Mouse (Mus musculus) liver, embryonic 13.5 days (tissue): ENCODE results near the gene Cyb5r4. TPM values are rescaled to one million over a fixed set of nuclear protein-coding genes. Genes with fewer than 3 reads are reported as not detected.
"Not testable (repeated sequence)": the region's sequence is repeated elsewhere in the genome, so short reads cannot be mapped to it uniquely, and the experiment has no call there.

Experiments used
- ATAC-seq: fragments of 200-750 bp; cut with Nextera tagmentation; 2 replicates; pipeline ENCODE4 v1.8.0; 2017; ENCODE audit warnings: low read depth, mild to moderate bottlenecking, moderate number of reproducible peaks, moderate library complexity
- DNase-seq: peaks from one replicate; pipeline ENCODE4 v3.0.0; 2022
- H3K27ac ChIP-seq: fragments of 300-500 bp; sonication (generic); 2 replicates; pipeline ENCODE4 v1.5.1; 2015; ENCODE audit warnings: moderate library complexity, mild to moderate bottlenecking, inconsistent platforms
- H3K27me3 ChIP-seq: fragments of 300-500 bp; sonication (generic); 2 replicates; pipeline ENCODE4 v1.6.1; 2015; ENCODE audit warnings: mild to moderate bottlenecking, inconsistent platforms
- H3K36me3 ChIP-seq: fragments of 300-500 bp; sonication (generic); 2 replicates; pipeline ENCODE4 v1.6.1; 2015; ENCODE audit warnings: mild to moderate bottlenecking, inconsistent platforms
- H3K4me1 ChIP-seq: fragments of 300-500 bp; sonication (generic); replicated peaks from 2 replicates; pipeline ENCODE4 v1.6.1; 2015; ENCODE audit warnings: inconsistent platforms
- H3K4me2 ChIP-seq: fragments of 300-500 bp; sonication (generic); 2 replicates; pipeline ENCODE4 v1.6.1; 2015; ENCODE audit warnings: inconsistent platforms, mild to moderate bottlenecking, moderate library complexity
- H3K4me3 ChIP-seq: fragments of 300-500 bp; sonication (generic); replicated peaks from 2 replicates; pipeline ENCODE4 v1.5.1; 2015; ENCODE audit warnings: mild to moderate bottlenecking, inconsistent platforms
- H3K9ac ChIP-seq: fragments of 300-500 bp; sonication (generic); 2 replicates; pipeline ENCODE4 v1.6.1; 2015; ENCODE audit warnings: mild to moderate bottlenecking, inconsistent platforms
- H3K9me3 ChIP-seq: fragments of 300-500 bp; sonication (generic); replicated peaks from 2 replicates; pipeline ENCODE4 v1.6.1; 2016; ENCODE audit warnings: inconsistent platforms
- WGBS: fragments of 180-500 bp; shearing (Covaris S2); methylation state at CpG from one replicate; pipeline ENCODE4 v1.1.7; 2015; ENCODE audit not compliant: insufficient replicate concordance; 5-methylcytosine and 5-hydroxymethylcytosine counted together
- polyA plus RNA-seq: library from polyadenylated mRNA; unstranded; fragments of >200 nt; fragmentation: Nextera tagmentation; extraction: Ambion mirVana; gene quantifications from 2 replicates; pipeline ENCODE4 v1.2.1, GENCODE M21; 2015

The Cyb5r4 gene
- polyA plus RNA-seq, 1 experiment from 2014 or later = 45.0 TPM

DNA sequence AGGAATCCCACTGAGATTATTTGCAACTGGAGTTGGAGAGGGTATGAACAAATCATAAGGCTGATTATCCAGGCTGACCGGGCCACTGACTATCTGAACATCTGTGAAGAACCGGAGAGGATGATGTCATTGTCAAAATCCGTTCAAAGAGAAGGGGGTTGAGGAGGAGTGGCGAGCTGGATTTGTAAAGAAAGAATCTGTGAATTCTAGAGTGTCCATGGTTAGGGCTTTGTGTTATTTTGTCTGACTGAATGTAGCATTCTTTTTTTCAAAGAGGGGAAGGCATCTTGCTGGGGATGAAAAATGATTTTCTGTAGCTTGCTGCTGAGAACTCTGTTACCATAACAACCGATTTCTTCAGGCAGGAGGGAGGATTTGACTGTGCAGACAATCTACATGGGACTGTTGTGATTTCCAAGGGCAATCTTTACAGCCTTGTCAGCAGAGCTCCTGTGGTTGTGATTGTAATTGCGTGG, 93.7 kb downstream of the Cyb5r4 start:
- H3K9ac ChIP-seq = no peak overlapping the region
- no peak overlapping the region for H3K4me3 ChIP-seq
- no peak overlapping the region for H3K27ac ChIP-seq
- no peaks in the 10 kb centered on the region for H3K4me1 ChIP-seq
- DNase-seq (no peak), ATAC-seq (no peak)
- 54% methylated on average over 6 of the region's 6 CpGs for WGBS
- H3K4me2 ChIP-seq = no peak overlapping the region
- no peaks in the 10 kb centered on the region for H3K9me3 ChIP-seq
- H3K27me3 ChIP-seq = no peaks in the 10 kb centered on the region
- no peaks in the 10 kb centered on the region for H3K36me3 ChIP-seq

DNA sequence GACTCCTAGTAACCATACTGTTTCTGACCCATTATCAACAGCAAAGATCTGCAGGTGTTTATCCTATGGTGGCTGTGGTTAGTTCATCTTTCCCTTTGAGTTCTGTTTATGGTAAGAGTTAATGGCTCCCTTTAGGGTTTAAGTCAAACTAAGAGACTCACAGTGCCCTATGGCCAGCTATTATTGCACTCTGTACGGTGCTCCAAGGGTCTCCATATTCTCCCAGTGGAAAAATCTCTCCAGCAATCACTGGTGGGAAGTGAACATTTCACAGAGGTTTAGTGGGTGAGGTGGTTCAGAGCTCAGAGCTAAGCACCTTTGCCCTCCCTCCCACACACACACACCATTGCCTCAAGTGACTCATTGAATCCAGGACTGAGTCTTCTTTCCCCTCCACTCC, 94.2 kb downstream of the Cyb5r4 start:
- DNase-seq = no peak
- Histone ChIP-seq H3K4me2 (no peak overlapping the region), H3K9ac (no peak overlapping the region), H3K36me3 (no peaks in the 10 kb centered on the region), H3K4me3 (no peak overlapping the region), H3K27ac (no peak overlapping the region), H3K9me3 (no peaks in the 10 kb centered on the region), H3K27me3 (no peaks in the 10 kb centered on the region), H3K4me1 (no peaks in the 10 kb centered on the region)
- no peak for ATAC-seq
- WGBS = 61% methylated on average over 1 of the region's 1 CpGs

- no peaks in the 10 kb centered on the region for H3K27me3 ChIP-seq
- H3K36me3 ChIP-seq = no peaks in the 10 kb centered on the region
- H3K27ac ChIP-seq = no peak overlapping the region
- ATAC-seq (no peak), DNase-seq (no peak)
- no peaks in the 10 kb centered on the region for H3K4me1 ChIP-seq
- H3K4me2 ChIP-seq = no peak overlapping the region
- H3K4me3 ChIP-seq = no peak overlapping the region
- H3K9ac ChIP-seq = no peak overlapping the region
- no peaks in the 10 kb centered on the region for H3K9me3 ChIP-seq
- 57% methylated on average over 3 of the region's 3 CpGs for WGBS
Measured at GRCm38 (mm10) chr9:87118996-87119395, 97.2 kb downstream of the Cyb5r4 start.

- no peaks in the 10 kb centered on the region for H3K36me3 ChIP-seq
- no peak overlapping the region for H3K4me3 ChIP-seq
- WGBS = 61% methylated on average over 9 of the region's 9 CpGs
- ATAC-seq (no peak), DNase-seq (no peak)
- no peaks in the 10 kb centered on the region for H3K27me3 ChIP-seq
- H3K27ac ChIP-seq = no peak overlapping the region
- no peaks in the 10 kb centered on the region for H3K4me1 ChIP-seq
- no peak overlapping the region for H3K4me2 ChIP-seq
- H3K9me3 ChIP-seq = no peaks in the 10 kb centered on the region
- no peak overlapping the region for H3K9ac ChIP-seq
Measured at GRCm38 (mm10) chr9:87121956-87122493, 100.2 kb downstream of the Cyb5r4 start.

GRCm38 (mm10) chr9:87127046-87127445, 105.2 kb downstream of the Cyb5r4 start:
- not testable (repeated sequence) for DNase-seq, H3K9me3 ChIP-seq, H3K9ac ChIP-seq, H3K4me3 ChIP-seq, H3K27me3 ChIP-seq, ATAC-seq, H3K27ac ChIP-seq, H3K4me2 ChIP-seq, H3K4me1 ChIP-seq, H3K36me3 ChIP-seq
- WGBS = 50% methylated on average over 6 of the region's 6 CpGs

Other genes starting within 250 kb of the Cyb5r4 start
- gene Snap91, start 141.4 kb upstream of the Cyb5r4 start, polyA plus RNA-seq = 0.15 and 0.66 TPM in 2 replicates
- gene Ripply2, start 6.5 kb upstream of the Cyb5r4 start, polyA plus RNA-seq = not detected in 2 replicates
- gene Mrap2, start 122.3 kb downstream of the Cyb5r4 start, polyA plus RNA-seq = not detected in 2 replicates
- gene Cep162, start 233.5 kb downstream of the Cyb5r4 start, polyA plus RNA-seq = 1.7 and 2.4 TPM in 2 replicates